Mouse (Mus musculus) forebrain, embryonic 14.5 days (tissue): ENCODE data around the gene Ptprs. TPM values are rescaled to one million over a fixed set of nuclear protein-coding genes. Genes with fewer than 3 reads are reported as not detected.

Source experiments
- ATAC-seq: fragments of 200-750 bp; cut with Nextera tagmentation; 2 replicates; pipeline ENCODE4 v1.8.0; 2017; ENCODE audit warnings: mild to moderate bottlenecking, moderate library complexity
- DNase-seq: peaks from one replicate; pipeline ENCODE4 v3.0.0-alpha.2; 2015; ENCODE audit warnings: low spot score
- H3K27ac ChIP-seq: fragments of 300-500 bp; sonication (generic); 2 replicates; pipeline ENCODE4 v1.5.1; 2014; ENCODE audit warnings: low read depth, mild to moderate bottlenecking, control low read depth, low read length, moderate library complexity
- H3K27me3 ChIP-seq: fragments of 300-500 bp; sonication (generic); replicated peaks from 2 replicates; pipeline ENCODE4 v1.6.1; 2014; ENCODE audit warnings: low read length, control low read depth, mixed read lengths; ENCODE audit not compliant: control insufficient read depth, insufficient read depth
- H3K36me3 ChIP-seq: fragments of 300-500 bp; sonication (generic); 2 replicates; pipeline ENCODE4 v1.6.1; 2014; ENCODE audit warnings: low read length, control low read depth; ENCODE audit not compliant: control insufficient read depth, insufficient read depth
- H3K4me1 ChIP-seq: fragments of 300-500 bp; sonication (generic); 2 replicates; pipeline ENCODE4 v1.6.1; 2014; ENCODE audit warnings: antibody characterized with exemption, low read length, control low read depth; ENCODE audit not compliant: control insufficient read depth, insufficient read depth
- H3K4me2 ChIP-seq: fragments of 300-500 bp; sonication (generic); 2 replicates; pipeline ENCODE4 v1.6.1; 2014; ENCODE audit warnings: mild to moderate bottlenecking, control low read depth, low read length
- H3K4me3 ChIP-seq: fragments of 300-500 bp; sonication (generic); 2 replicates; pipeline ENCODE4 v1.5.1; 2014; ENCODE audit warnings: low read depth, low read length, control low read depth
- H3K9ac ChIP-seq: fragments of 300-500 bp; sonication (generic); 2 replicates; pipeline ENCODE4 v1.6.1; 2014; ENCODE audit warnings: mild to moderate bottlenecking, low read length, control low read depth, moderate library complexity
- H3K9me3 ChIP-seq: fragments of 300-500 bp; sonication (generic); replicated peaks from 2 replicates; pipeline ENCODE4 v1.6.1; 2016; ENCODE audit warnings: low read length, control low read depth, mixed read lengths; ENCODE audit not compliant: control insufficient read depth
- WGBS: fragments of 180-500 bp; shearing (Covaris S2); extraction: QIAGEN DNeasy Blood & Tissue Kit; methylation state at CpG from one replicate; pipeline ENCODE4 v1.1.7; 2014; 5-methylcytosine and 5-hydroxymethylcytosine counted together
- polyA plus RNA-seq: library from polyadenylated mRNA; unstranded; fragments of >200 nt; fragmentation: Nextera tagmentation; extraction: Ambion mirVana; gene quantifications from 2 replicates; pipeline ENCODE4 v1.2.1, GENCODE M21; 2014

Gene Ptprs
- polyA plus RNA-seq, 1 experiment from 2014 or later: 248 TPM

GRCm38 (mm10) chr17:56405856-56406840 is 70.1 kb downstream of the Ptprs start:
- ATAC-seq: peak; percentile 2; the same call in 1 of the 2 replicates
- no peak overlapping the region for H3K4me3 ChIP-seq
- no peaks in the 10 kb centered on the region for H3K27me3 ChIP-seq
- H3K4me2 ChIP-seq: no peak overlapping the region
- H3K36me3 ChIP-seq: peaks cover 65% of the 10 kb centered on the region
- WGBS: 73% methylated on average over 14 of the region's 14 CpGs
- H3K4me1 ChIP-seq: peaks cover 20% of the 10 kb centered on the region
- no peaks in the 10 kb centered on the region for H3K9me3 ChIP-seq
- H3K9ac ChIP-seq: no peak overlapping the region
- H3K27ac ChIP-seq: peak overlapping the region; percentile 68
- peak; percentile 41 for DNase-seq

GRCm38 (mm10) chr17:56405341-56405740 is 70.9 kb downstream of the Ptprs start:
- ATAC-seq: no peak
- peaks cover 65% of the 10 kb centered on the region for H3K36me3 ChIP-seq

GRCm38 (mm10) chr17:56401051-56401521 is 75.2 kb downstream of the Ptprs start:
- no peaks in the 10 kb centered on the region for H3K27me3 ChIP-seq
- DNase-seq (no peak), ATAC-seq (no peak)
- H3K36me3 ChIP-seq: peaks cover 89% of the 10 kb centered on the region
- H3K27ac ChIP-seq: no peak overlapping the region
- no peak overlapping the region for H3K4me2 ChIP-seq
- H3K4me3 ChIP-seq: no peak overlapping the region
- WGBS: 94% methylated on average over 4 of the region's 4 CpGs
- H3K9me3 ChIP-seq: no peaks in the 10 kb centered on the region
- no peaks in the 10 kb centered on the region for H3K4me1 ChIP-seq
- no peak overlapping the region for H3K9ac ChIP-seq

More at GRCm38 (mm10) chr17:56405341-56405740, 70.9 kb downstream of the Ptprs start:
- Histone ChIP-seq H3K4me1 (peaks cover 20% of the 10 kb centered on the region), H3K9ac (no peak overlapping the region), H3K4me2 (no peak overlapping the region), H3K27ac (no peak overlapping the region), H3K4me3 (no peak overlapping the region), H3K27me3 (no peaks in the 10 kb centered on the region), H3K9me3 (no peaks in the 10 kb centered on the region)
- WGBS: 91% methylated on average over 3 of the region's 3 CpGs
- no peak for DNase-seq

- Histone ChIP-seq H3K9me3 (no peaks in the 10 kb centered on the region), H3K36me3 (peaks cover 94% of the 10 kb centered on the region)
Observed at GRCm38 (mm10) chr17:56400221-56400620, 76.1 kb downstream of the Ptprs start.

GRCm38 (mm10) chr17:56396051-56396450 is 80.2 kb downstream of the Ptprs start:
- Histone ChIP-seq H3K9ac (no peak overlapping the region), H3K9me3 (no peaks in the 10 kb centered on the region), H3K4me2 (no peak overlapping the region), H3K27ac (no peak overlapping the region), H3K4me3 (no peak overlapping the region), H3K4me1 (no peaks in the 10 kb centered on the region), H3K27me3 (no peaks in the 10 kb centered on the region), H3K36me3 (peaks cover 98% of the 10 kb centered on the region)
- DNase-seq (no peak), ATAC-seq (no peak)
- WGBS: 92% methylated on average over 6 of the region's 6 CpGs

More at GRCm38 (mm10) chr17:56400221-56400620, 76.1 kb downstream of the Ptprs start:
- Histone ChIP-seq H3K4me1 (no peaks in the 10 kb centered on the region), H3K9ac (no peak overlapping the region), H3K27me3 (no peaks in the 10 kb centered on the region), H3K27ac (no peak overlapping the region), H3K4me2 (no peak overlapping the region), H3K4me3 (no peak overlapping the region)
- no peak for DNase-seq
- WGBS: 88% methylated on average over 3 of the region's 3 CpGs
- ATAC-seq: no peak

GRCm38 (mm10) chr17:56393889-56394288 is 82.4 kb downstream of the Ptprs start:
- no peak overlapping the region for H3K9ac ChIP-seq
- no peak for ATAC-seq
- WGBS: 93% methylated on average over 10 of the region's 10 CpGs

GRCm38 (mm10) chr17:56393238-56393637 is 83.0 kb downstream of the Ptprs start:
- WGBS: 94% methylated on average over 6 of the region's 6 CpGs
- Histone ChIP-seq H3K9me3 (no peaks in the 10 kb centered on the region), H3K9ac (no peak overlapping the region), H3K27ac (no peak overlapping the region), H3K4me3 (no peak overlapping the region), H3K36me3 (peaks cover 98% of the 10 kb centered on the region), H3K4me1 (no peaks in the 10 kb centered on the region), H3K4me2 (no peak overlapping the region), H3K27me3 (no peaks in the 10 kb centered on the region)
- no peak for DNase-seq
- ATAC-seq: no peak

More at GRCm38 (mm10) chr17:56393889-56394288, 82.4 kb downstream of the Ptprs start:
- no peaks in the 10 kb centered on the region for H3K9me3 ChIP-seq
- no peak for DNase-seq
- no peak overlapping the region for H3K4me3 ChIP-seq
- no peak overlapping the region for H3K27ac ChIP-seq
- peaks cover 98% of the 10 kb centered on the region for H3K36me3 ChIP-seq
- no peaks in the 10 kb centered on the region for H3K27me3 ChIP-seq
- no peak overlapping the region for H3K4me2 ChIP-seq
- no peaks in the 10 kb centered on the region for H3K4me1 ChIP-seq

- Histone ChIP-seq H3K4me1 (no peaks in the 10 kb centered on the region; the same call in 1 of the 2 replicates), H3K4me2 (no peak overlapping the region), H3K9ac (no peak overlapping the region), H3K27me3 (no peaks in the 10 kb centered on the region), H3K9me3 (no peaks in the 10 kb centered on the region), H3K27ac (no peak overlapping the region), H3K36me3 (peaks cover 94% of the 10 kb centered on the region), H3K4me3 (no peak overlapping the region)
- WGBS: 86% methylated on average over 6 of the region's 6 CpGs
- ATAC-seq (no peak), DNase-seq (no peak)
Observed at GRCm38 (mm10) chr17:56387612-56388011, 88.7 kb downstream of the Ptprs start.

- Histone ChIP-seq H3K4me2 (no peak overlapping the region), H3K27ac (no peak overlapping the region), H3K4me1 (peaks cover 1% of the 10 kb centered on the region; the same call in 1 of the 2 replicates), H3K9me3 (no peaks in the 10 kb centered on the region), H3K27me3 (no peaks in the 10 kb centered on the region), H3K4me3 (no peak overlapping the region), H3K9ac (no peak overlapping the region), H3K36me3 (peaks cover 89% of the 10 kb centered on the region)
- no peak for ATAC-seq
- 79% methylated on average over 6 of the region's 6 CpGs for WGBS
- no peak for DNase-seq
Observed at GRCm38 (mm10) chr17:56384903-56385302, 91.4 kb downstream of the Ptprs start.
